Comparison of ENCODE assay signal across 9 mouse cellular contexts in genomic region chr2:92954404-92955114, GRCm38 (mm10). TPM values are rescaled to one million over a fixed set of nuclear protein-coding genes. Genes with fewer than 3 reads are reported as not detected.
DNase-seq lines count a peak whose midpoint lies in the region; ATAC-seq lines count a peak whose summit lies in the region.
"Had no signal": no experiment of that assay in that cellular context is flagged by ENCODE, and none has a peak within 500 bp of the region (broad histone marks: within the 10 kb centered on the region; RNA-seq: fewer than 3 reads in every experiment).

No protein-coding gene starts in this region.

- intact Hi-C loops in gastrocnemius, postnatal 36 days (cut with DNase I): loop anchor here (2.0 to 5.0 kb wide), 2 partner anchors 44 to 52 kb away; no protein-coding TSS in a partner anchor

- peaks cover 6% of the 10 kb centered on the region; the same call in 1 of the 2 replicates for H3K9me3 ChIP-seq in hindbrain, embryonic 14.5 days (ENCODE audit: control insufficient read depth, low read length)
- H3K9me3 ChIP-seq in hindbrain, embryonic 13.5 days: 0 out of 2 replicates have a peak, but pooled peaks cover 4% of the 10 kb centered on the region

- H3K27me3 ChIP-seq in hindbrain, embryonic 14.5 days (ENCODE audit: control insufficient read depth, insufficient read depth, low read length): no peaks in the 10 kb centered on the region
- peaks cover 11% of the 10 kb centered on the region; the same call in 1 of the 2 replicates for H3K27me3 ChIP-seq in hindbrain, embryonic 13.5 days
- H3K27me3 ChIP-seq: embryonic facial prominence, embryonic 12.5 days had no signal

- H3K4me2 ChIP-seq in hindbrain, embryonic 14.5 days (replicated peaks): no peak overlapping the region
- no peak overlapping the region for H3K4me2 ChIP-seq in hindbrain, embryonic 13.5 days
- H3K4me2 ChIP-seq: embryonic facial prominence, embryonic 12.5 days had no signal

- H3K36me3 ChIP-seq in hindbrain, embryonic 14.5 days (replicated peaks; ENCODE audit: control insufficient read depth, insufficient read depth): no peaks in the 10 kb centered on the region
- H3K36me3 ChIP-seq in hindbrain, embryonic 13.5 days: no peaks in the 10 kb centered on the region
- H3K36me3 ChIP-seq: embryonic facial prominence, embryonic 12.5 days had no signal

- no peaks in the 10 kb centered on the region for H3K4me1 ChIP-seq in hindbrain, embryonic 14.5 days (replicated peaks; ENCODE audit: control insufficient read depth, insufficient read depth, low read length)
- H3K4me1 ChIP-seq in hindbrain, embryonic 13.5 days (replicated peaks): peaks cover 5% of the 10 kb centered on the region
- H3K4me1 ChIP-seq: embryonic facial prominence, embryonic 12.5 days had no signal

- H3K4me3 ChIP-seq in hindbrain, embryonic 14.5 days (replicated peaks; ENCODE audit: low read length): no peak overlapping the region
- no peak overlapping the region for H3K4me3 ChIP-seq in hindbrain, embryonic 13.5 days
- H3K4me3 ChIP-seq: embryonic facial prominence, embryonic 12.5 days had no signal

- WGBS in hindbrain, embryonic 14.5 days: 32% methylated on average over 11 of the region's 11 CpGs
- WGBS in hindbrain, embryonic 13.5 days: 41% methylated on average over 11 of the region's 11 CpGs

- no peak overlapping the region for H3K27ac ChIP-seq in hindbrain, embryonic 14.5 days
- H3K27ac ChIP-seq in hindbrain, embryonic 13.5 days: no peak overlapping the region
- H3K27ac ChIP-seq: embryonic facial prominence, embryonic 12.5 days had no signal

- no peak for ATAC-seq in hindbrain, embryonic 14.5 days (ENCODE audit: low FRiP score)
- no peak for ATAC-seq in hindbrain, embryonic 13.5 days (ENCODE audit: low FRiP score)
- ATAC-seq in megakaryocyte-erythroid progenitor cell, adult 5-6 weeks (replicated peaks; ENCODE audit: low FRiP score, low TSS enrichment, poor library complexity, severe bottlenecking): peak; percentile 88

- peak; percentile 66 for DNase-seq in hindbrain, embryonic 14.5 days (ENCODE audit: low spot score)
- peak; percentile 59 for DNase-seq in NIH3T3 (ENCODE audit: low read depth)
- DNase-seq in cerebellum, adult 9-10 months: peak; percentile 94
- peak; percentile 44 to 51 for DNase-seq in gastrocnemius, postnatal 36 days
- peak; percentile 75 to 79 for DNase-seq in layer of hippocampus, postnatal 14 days (ENCODE audit: low spot score in 2 of 2)
- peak; percentile 75 to 91 for DNase-seq in thymus, postnatal 10 days (ENCODE audit: low spot score in 2 of 2)

- no peak overlapping the region for H3K9ac ChIP-seq in hindbrain, embryonic 14.5 days
- H3K9ac ChIP-seq in hindbrain, embryonic 13.5 days: no peak overlapping the region
- H3K9ac ChIP-seq: embryonic facial prominence, embryonic 12.5 days had no signal

RNA-seq across cellular contexts. Expression of gene Syt13, which starts 39.7 kb away (rescaled TPM):
- 29.7 and 39.8 TPM in 2 replicates for polyA plus RNA-seq in hindbrain, embryonic 14.5 days (2014; fragmentation: Nextera tagmentation; extraction: Ambion mirVana)
- polyA plus RNA-seq in hindbrain, embryonic 13.5 days (2015; fragmentation: Nextera tagmentation; extraction: Ambion mirVana): 24.7 and 26.6 TPM in 2 replicates
- under 1 TPM in 1 of 2 experiments, not detected in 1; 0.20 TPM for total RNA-seq in gastrocnemius, postnatal 36 days (2021)
- 100 to 1,000 TPM; 124 to 128 TPM for total RNA-seq in layer of hippocampus, postnatal 14 days (2021)
- not detected in 2 replicates for total RNA-seq in megakaryocyte-erythroid progenitor cell, adult 5-6 weeks (2014; fragmentation: Nextera tagmentation)
- total RNA-seq in megakaryocyte-erythroid progenitor cell, adult 5-6 weeks (2017): not detected in 2 replicates

Comparison
In these comparisons a context has a peak if more than half of its experiments do, and no peak if none do; other contexts are left out.
1. RNA of gene Syt13, which starts 39.7 kb away (total RNA-seq): 124 to 128 TPM in layer of hippocampus, postnatal 14 days; 0.20 TPM in gastrocnemius, postnatal 36 days and not detected in megakaryocyte-erythroid progenitor cell, adult 5-6 weeks; every median in the first group is over 100 times any median in the second.
2. Peak in every context shown above with its lines, with median percentiles within 50 percentile points of each other: DNase-seq.